Mouse (Mus musculus): ENCODE measurements around the gene Serinc4. TPM values are rescaled to one million over a fixed set of nuclear protein-coding genes. Genes with fewer than 3 reads are reported as not detected.
"Not testable (repeated sequence)": the region's sequence is repeated elsewhere in the genome, so short reads cannot be mapped to it uniquely, and the experiment has no call there.

The Serinc4 gene
- total RNA-seq (2021): not detected
- long read RNA-seq, experiment 1: 0 reads
- long read RNA-seq, experiment 2: 0 reads

DNA sequence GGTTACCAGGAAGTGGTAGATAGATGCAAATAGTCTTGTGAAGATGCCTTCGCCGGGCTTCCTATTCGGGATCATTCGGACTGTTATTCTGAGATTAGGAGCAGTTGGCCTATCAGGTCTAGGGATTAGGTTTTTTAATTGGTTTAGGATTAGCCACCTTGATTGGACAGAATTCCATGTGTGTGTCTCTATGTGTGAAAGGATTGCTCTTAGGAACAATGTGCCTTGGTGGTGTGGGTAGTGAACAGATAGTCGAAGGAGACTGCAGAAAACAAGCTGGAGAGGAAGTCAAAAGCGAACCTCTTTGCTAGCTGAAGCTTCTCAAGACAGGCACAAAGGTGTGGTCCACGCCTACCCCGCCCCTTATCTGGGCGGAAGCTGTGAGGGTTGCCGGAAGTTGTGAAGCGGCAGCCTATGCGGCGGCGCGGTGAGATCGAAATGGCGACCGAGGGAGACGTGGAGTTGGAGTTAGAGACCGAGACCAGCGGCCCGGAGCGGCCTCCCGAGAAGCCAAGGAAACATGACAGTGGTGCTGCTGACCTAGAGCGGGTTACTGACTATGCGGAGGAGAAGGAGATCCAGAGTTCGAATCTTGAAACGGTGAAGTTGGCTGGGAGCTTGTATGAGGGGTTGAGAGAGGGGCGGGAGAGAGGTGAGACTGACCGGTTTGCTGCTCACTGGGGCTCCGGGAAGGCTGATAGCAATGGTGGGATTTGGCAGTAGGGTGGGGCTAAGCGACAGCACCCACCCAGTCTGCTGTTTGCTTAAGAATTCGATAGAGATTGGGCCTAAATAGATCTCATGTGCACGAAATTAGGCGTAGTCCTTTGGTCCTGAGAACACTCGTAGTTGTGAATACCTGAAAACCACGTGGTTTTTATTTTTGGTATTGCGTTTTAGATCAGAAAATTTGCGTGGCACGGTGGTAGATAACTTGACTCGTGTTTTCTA, at the start of gene Serinc4:
Gene Serinc4 (minus strand): TSS at position 90 of the 951 bp plus-strand sequence.
- no peak for TF ChIP-seq CTCF (IDR thresholded peaks at IDR 0.05)
- peak within 1 kb of the TSS; percentile 78 for H3K4me3 ChIP-seq
- intact Hi-C loops (cut with DNase I): no loop called here
- peak within 1 kb of the TSS; percentile 89 for H3K27ac ChIP-seq
- DNase-seq: peak; percentile 88

DNA sequence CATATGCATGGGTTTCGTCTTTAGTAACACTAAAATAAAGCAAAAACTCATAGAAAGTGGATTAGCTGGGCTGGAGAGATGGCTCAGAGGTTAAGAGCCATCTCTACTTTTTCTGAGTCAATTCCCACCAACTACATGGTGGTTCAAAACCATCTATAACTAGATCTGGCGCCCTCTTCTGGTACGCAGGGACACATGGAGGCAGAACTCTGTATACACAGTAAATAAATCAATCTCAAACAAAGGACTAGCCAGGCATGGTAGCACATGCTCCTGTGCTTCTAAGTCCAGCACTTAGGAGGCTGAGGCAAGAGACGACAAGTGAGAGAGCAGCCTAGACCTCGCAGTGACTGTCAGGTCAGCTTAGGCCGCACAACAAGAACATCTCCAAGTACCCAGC, 45.0 kb upstream of the Serinc4 start:
- intact Hi-C loops (cut with DNase I); H3K4me3 ChIP-seq; DNase-seq; H3K27ac ChIP-seq: not testable (repeated sequence)

DNA sequence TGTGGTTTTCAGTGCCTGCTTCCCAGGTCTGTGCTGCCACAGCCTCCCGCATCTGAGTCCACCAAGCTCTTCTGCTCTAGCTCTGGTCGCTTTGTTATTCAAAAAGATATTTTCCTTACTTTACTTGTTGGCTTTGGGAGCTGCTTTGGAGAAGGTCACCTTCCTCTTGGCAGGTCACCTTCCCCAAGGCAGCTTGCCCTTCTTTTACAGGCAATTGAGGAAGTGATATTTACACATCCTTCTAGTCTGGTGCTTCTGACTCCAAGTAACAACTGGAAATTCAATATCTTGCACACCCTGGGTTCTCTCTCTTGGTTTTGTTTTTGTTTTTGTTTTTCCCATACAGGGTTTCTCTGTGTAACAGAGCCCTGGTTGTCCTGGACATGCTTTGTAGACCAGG, 27.8 kb upstream of the Serinc4 start:
- H3K4me3 ChIP-seq, H3K27ac ChIP-seq, DNase-seq: not testable (repeated sequence)
- intact Hi-C loops (cut with DNase I): loop anchor here (5.0 kb wide), 1 partner anchor 72 kb away; the partner anchor contains the start of genes Catsper2 and Pdia3

DNA sequence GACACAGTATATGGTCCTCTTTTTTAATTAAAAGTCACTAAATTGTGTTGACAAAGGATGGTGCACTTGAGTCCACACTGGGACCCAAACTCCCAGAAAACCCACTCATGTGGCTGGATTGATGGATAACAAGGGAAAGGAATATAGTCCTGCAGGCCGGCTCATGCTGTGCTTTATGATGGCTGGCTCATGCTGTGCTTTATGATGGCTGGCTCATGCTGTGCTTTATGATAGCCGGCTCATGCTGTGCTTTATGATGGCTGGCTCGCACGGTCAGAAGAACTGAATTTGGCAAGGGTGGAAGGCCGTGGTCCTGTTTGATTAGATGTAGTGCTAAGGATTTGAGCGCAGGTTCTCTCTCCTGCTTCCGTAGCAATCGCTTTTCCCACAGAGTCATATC, 27.0 kb upstream of the Serinc4 start:
- Histone ChIP-seq H3K4me3 (no peak overlapping the region), H3K27ac (no peak overlapping the region)
- intact Hi-C loops (cut with DNase I): loop anchor here (5.0 kb wide), 1 partner anchor 71 kb away; the partner anchor contains the start of genes Catsper2 and Pdia3
- DNase-seq: no peak
- TF ChIP-seq CTCF (IDR thresholded peaks at IDR 0.05): no peak

DNA sequence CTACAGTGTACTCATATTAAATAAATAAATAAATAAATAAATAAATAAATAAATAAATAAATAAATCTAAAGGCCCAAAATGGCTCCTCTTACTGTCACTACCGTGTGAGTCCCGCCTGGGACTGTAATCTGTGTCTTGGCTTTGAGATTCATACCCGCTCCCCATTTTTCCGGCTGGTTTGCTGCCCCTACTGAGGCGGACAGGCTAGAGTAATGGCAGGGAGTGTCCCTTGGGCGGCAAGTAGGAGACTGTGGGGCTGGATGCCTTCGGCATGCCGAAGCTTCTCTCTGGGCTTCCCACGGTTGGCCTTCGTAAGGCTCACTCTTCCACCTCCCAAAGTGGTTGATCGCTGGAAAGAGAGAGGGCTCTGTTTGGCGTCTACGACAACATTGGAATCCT, 24.3 kb upstream of the Serinc4 start:
- not testable (repeated sequence) for DNase-seq, H3K4me3 ChIP-seq, H3K27ac ChIP-seq
- intact Hi-C loops (cut with DNase I): loop anchor here (5.0 kb wide), 1 partner anchor 69 kb away; the partner anchor contains the start of genes Catsper2 and Pdia3

DNA sequence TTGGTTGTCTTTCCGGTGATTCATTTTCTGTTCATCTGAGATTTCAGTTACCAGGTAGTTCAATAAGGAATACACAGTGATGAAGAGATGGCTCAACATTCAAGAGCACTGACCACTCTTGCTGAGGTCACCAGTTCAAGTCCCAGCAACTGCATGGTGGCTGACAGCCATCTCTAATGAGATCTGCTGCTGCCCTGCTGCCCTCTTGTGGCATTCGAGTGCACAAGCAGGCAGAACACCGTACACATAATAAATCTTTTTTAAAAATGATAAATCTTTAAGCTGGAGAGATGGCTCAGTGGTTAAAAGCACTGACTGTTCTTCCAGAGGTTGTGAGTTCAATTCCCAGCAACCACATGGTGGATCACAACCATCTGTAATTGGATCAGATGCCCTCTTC, 23.9 kb upstream of the Serinc4 start:
- peak; percentile 35 for DNase-seq
- Histone ChIP-seq H3K4me3 (no peak overlapping the region), H3K27ac (no peak overlapping the region)
- intact Hi-C loops (cut with DNase I): loop anchor here (5.0 kb wide), 1 partner anchor 68 kb away; the partner anchor contains the start of genes Catsper2 and Pdia3
- TF ChIP-seq CTCF (IDR thresholded peaks at IDR 0.05): peak; percentile 69

DNA sequence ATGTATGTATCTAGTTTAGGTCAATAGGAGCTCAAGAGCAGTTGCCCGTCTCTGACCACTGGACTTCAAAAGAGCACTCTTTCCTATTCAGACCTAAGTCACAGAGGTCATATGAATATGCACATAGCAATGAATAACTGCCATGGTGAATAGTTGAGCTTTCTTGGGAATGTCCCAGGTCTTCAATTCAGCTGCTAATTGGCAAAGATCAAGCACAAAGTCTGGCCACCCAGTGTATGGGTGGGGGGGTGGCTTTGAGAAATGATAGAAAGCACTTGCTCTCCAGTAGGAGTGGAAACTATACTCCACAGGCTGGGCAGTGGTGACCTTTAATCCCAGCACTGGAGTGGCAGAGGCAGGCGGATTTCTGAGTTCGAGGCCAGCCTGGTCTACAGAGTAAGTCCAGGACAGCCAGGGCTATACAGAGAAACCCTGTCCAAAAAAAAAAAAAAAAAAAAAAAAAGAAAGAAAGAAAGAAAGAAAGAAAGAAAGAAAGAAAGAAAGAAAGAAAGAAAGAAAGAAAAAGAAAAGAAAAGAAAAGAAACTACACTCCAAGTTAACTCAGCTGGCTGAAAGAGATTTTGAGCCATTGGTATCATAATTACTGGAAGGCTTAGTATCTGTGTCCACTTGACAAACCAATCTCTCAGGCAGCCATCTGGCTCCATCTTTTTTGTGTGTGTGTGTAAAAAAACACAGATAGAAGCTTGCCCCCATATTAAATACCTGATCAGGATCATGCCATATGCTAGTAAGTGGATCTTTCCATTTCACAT, 21.1 kb upstream of the Serinc4 start:
- intact Hi-C loops (cut with DNase I): no loop called here

DNA sequence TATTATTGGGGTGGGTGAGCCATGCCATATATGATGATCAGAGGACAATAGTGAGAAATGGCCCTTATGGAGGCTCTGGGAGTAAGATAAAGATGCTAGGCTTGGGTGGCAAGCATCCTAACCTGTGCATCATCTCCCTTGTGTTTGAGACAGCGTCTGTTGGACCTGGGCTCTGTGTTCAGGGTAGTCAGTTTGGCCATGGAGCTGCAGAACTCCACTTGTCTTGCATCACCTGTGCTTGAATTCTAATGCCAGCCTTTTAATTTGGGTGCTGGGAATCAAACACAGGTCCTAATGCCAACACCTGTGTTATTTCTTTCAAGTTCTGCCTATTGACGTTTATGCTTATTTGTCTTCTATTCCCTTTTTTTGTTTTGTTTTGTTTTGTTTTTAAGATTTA, 18.7 kb upstream of the Serinc4 start:
- intact Hi-C loops (cut with DNase I); DNase-seq; H3K4me3 ChIP-seq; H3K27ac ChIP-seq: not testable (repeated sequence)

More for the DNA sequence above, 21.1 kb upstream of the Serinc4 start:
- no peak overlapping the region for H3K4me3 ChIP-seq
- no peak for DNase-seq
- no peak for TF ChIP-seq CTCF (IDR thresholded peaks at IDR 0.05)
- H3K27ac ChIP-seq: no peak overlapping the region

DNA sequence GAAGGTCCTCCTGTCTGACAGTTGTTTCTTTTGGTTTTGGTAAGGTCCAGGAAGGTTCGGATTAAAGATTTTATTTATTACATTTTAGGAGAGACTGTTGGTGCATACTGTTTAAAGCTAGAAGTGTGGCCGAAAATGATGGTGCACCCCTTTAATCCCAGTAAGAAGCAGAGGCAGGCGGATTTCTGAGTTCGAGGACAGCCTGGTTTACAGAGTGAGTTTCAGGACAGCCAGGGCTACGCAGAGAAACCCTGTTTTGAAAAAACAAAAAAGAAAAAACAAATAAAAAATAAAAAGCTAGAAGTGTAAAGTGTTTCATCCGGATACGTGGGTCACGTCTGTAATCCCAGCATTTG, 17.6 kb upstream of the Serinc4 start:
- intact Hi-C loops (cut with DNase I): no loop called here
- peak; percentile 43 for DNase-seq
- Histone ChIP-seq H3K4me3 (peak overlapping the region; percentile 84), H3K27ac (peak overlapping the region; percentile 86)
- TF ChIP-seq CTCF (IDR thresholded peaks at IDR 0.05): no peak

DNA sequence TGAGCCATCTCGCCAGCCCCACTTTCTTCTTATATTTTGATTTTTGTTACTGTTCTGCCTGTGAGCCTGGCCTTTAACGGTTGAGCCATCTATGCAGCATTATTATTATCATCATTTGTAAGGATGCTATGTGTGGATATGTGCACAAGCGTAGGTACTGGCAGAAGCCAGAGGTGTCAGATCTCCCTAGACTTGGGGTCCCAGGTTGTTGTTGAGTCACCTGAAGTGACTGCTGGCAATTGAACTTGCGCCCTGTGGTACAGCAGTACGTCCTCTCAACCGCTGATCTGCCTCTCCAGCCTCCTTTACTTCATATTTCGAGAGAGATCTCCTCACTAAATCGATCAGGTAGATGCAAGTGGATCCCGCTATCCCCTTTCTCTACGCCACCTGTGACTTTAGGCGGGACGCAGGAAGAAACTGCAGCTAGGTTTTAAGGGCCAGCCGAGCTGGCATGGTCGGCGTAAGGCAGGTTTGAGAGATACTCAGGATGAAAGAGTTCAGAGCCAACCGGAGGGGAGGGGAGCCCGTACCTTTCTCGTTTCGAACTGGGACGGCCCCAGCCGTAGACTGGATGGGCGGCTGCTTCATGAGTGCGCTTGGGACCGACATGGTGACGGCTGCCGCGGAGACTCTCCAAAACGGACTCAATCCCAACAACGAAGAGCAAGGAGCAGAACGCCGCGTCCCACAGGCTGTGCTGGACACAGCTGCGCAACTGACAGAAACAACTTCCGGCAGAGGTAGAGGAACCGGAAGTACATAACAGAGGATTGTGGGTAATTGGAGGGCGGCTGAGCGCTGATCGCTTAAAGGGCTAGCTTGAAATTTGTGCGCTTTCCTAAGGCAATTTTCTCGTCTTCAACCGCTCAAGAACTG, 17.0 kb upstream of the Serinc4 start, which contains the start of gene Mfap1b:
Gene Mfap1b (minus strand): TSS at position 767 of the 879 bp plus-strand sequence.
- peak within 1 kb of the TSS; percentile 84 for H3K4me3 ChIP-seq
- intact Hi-C loops (cut with DNase I): not testable (repeated sequence)
- DNase-seq: peak; percentile 83
- H3K27ac ChIP-seq: peak within 1 kb of the TSS; percentile 86

DNA sequence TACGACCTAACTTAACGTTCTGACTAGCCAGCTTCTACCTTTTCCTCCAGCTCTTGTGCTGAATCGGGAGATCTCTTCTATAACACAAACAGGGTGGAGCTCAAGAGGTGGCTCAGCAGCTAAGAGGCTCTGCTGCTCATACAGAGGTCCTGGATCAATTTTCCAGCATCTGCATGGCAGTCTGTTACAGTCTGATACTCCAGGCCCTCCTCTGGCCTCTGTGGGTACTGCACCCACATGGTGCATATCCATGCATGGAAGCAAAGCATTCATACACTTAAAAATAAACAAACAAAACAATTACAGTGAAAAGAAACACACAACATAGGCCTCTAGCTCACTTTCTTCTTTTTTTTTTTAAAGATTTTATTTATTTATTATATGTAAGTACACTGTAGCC, 16.2 kb upstream of the Serinc4 start:
- H3K27ac ChIP-seq; intact Hi-C loops (cut with DNase I); DNase-seq: not testable (repeated sequence)
- peak overlapping the region; percentile 84 for H3K4me3 ChIP-seq

DNA sequence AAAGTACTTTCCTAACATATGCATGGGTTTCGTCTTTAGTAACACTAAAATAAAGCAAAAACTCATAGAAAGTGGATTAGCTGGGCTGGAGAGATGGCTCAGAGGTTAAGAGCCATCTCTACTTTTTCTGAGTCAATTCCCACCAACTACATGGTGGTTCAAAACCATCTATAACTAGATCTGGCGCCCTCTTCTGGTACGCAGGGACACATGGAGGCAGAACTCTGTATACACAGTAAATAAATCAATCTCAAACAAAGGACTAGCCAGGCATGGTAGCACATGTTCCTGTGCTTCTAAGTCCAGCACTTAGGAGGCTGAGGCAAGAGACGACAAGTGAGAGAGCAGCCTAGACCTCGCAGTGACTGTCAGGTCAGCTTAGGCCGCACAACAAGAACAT, 12.4 kb upstream of the Serinc4 start:
- intact Hi-C loops (cut with DNase I); H3K4me3 ChIP-seq; H3K27ac ChIP-seq; DNase-seq: not testable (repeated sequence)
